Mouse (Mus musculus) left cerebral cortex, postnatal 4 days (tissue): ENCODE measurements at regions not wholly inside any gene's neighbourhood (a gene's known extent, or its start where the extent isn't known, plus 50 kb on each side); places are given as distances from the start of the nearest gene placed in this dataset.

Experiments
- DNase-seq: peaks from one replicate; pipeline ENCODE4 v3.0.0-alpha.2; 2022
- intact Hi-C: fragments of 180-260 bp; cut with DNase I; formaldehyde crosslinking; loops from one replicate; pipeline ENCODE4 v1.15.1; 2025

DNA sequence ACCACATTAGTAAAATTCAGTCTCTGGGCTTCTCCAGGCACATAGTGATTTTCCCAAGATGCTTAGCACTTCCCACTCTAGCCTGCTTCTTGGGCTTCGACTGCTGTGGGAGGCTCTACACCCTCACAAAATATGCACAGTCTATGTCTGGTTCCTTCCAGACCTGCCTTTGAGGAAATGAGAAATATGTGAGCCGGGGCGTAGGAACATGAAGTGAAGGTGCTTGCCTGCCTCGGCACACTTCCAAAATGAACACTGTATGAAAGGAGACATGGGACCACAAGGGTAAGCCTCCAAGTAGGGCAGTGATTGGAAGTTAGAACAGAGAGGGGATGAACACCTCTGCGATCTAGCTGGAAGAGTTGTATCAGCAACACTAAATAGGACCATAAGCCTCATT lies 54.5 kb downstream of the Gm10260 start:
- DNase-seq = no peak
- intact Hi-C loops = no loop called here

DNA sequence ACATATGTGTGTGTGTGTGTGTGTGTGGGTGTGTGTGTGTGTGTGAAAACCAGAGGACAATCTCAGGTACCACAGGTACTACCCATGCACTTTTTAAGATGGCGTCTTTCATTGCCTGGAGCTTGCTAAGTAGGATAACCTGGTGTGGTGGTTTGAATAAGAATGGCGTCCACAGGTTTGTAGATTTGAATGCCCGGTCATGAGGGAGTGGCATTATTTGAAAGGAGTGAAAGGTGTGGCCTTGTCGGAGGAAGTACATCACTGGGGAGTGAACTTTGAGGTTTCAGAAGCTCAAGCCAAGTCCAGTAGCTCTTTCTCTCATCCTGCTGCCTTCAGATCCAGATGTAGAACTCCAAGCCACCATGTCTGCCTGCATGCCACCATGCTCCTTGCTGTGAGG lies 55.9 kb downstream of the Gm10260 start:
- intact Hi-C loops = no loop called here
- DNase-seq = no peak

DNA sequence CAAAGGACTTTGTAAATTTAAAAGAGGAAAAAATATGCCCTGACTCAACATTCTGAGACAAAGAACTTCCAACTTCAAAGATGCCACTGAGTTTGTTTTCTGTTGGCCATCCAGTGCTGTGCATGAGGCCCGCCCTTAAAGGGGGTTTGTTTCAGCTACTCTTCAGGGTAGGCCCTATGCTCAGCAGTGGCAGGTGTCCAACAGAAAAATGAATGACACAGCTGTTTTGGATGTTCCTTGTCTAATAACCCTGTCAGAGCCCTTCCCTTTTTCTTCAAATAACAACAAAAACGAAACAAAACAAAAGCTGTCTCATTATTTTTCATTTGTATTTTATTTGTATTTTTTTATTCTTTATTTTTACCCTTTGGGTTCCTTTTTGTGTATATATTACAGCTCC lies 61.5 kb downstream of the Gm10260 start:
- intact Hi-C loops = no loop called here
- DNase-seq = no peak

DNA sequence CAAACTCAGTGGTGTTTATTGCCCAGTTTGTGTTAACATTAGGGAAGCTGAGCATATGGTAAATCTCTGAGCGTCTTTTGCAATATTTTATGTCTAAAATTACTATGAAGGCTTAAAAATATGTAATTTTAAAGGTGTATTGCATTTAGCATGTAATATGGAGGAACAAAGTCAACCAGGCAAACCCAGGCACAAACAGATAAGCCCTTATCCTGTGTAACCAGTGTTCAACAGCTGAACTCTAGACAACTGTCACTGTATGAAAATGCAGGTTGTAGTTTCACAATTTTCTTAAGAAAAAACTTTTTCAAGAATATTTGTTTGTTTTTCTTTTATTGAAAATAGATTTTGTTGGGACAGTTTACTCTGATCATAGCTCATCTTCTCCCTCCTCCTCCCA lies 62.1 kb downstream of the Gm10260 start:
- intact Hi-C loops = no loop called here
- no peak for DNase-seq

DNA sequence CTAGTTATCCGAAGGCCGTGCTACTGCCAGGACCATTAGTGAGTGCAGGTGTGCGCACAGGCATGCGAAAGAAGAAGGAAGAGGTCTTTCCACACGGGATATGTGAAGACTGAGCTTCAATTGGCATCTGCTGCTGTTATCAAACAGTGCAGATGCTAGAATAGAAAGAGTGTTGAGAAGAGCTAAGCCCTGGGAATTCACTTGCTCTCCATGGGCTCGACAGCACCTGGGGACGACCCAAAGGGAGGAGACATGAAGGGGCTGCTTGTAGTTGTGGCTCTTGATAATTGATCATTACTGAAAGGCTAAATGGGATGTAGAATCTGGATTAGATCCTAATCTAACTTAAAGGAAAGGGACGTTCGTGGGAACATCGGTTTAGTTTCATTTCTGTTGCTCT lies 63.2 kb downstream of the Gm10260 start:
- intact Hi-C loops = no loop called here
- DNase-seq = no peak

DNA sequence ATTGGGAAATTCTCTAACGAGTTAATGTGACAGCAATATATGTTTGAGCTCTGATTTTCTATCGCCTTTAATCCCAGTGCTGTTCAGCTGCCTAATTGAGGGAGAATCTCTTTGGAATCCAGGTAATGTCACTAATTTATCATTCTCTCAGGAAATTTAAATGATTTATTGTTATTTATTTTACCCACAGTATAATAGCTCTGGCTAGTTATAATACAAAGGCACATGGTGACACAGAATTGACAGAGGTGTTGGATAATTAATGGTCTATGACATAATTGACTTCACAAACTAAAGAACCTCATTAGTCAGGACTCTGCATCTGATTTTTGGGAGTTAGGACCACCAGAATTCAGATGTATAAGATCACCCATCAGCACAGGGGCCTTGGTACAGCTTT lies 65.4 kb downstream of the Gm10260 start:
- DNase-seq = no peak
- intact Hi-C loops = no loop called here

DNA sequence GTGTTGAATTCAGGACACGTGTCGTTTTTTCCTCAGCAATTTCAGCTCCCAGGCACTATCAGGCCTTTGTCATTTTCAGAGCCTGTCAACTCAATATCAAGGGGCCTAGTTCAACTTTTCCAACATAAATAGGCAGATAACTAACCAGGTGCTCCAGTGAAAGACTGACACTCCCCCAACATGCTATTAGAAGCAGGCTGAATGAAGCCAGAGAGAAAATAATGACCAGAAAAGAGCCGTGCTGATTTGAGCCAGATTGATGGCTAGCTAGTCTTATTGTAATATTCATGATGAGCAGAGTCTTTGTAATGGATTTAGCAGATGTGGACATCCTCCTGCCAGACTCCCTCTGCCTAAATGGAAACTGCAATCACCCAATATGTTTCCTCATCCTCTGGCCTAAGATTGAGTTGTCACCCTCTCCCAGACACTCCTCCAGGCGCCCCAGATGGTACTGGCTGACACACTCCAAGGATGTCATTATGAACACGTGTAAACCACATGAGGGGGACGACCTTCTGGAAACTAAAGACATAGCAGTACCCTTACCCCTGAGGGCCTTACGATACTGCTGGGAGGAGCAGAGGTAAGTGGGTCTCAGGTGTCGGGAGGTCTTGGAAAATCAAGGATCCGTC lies 66.0 kb downstream of the Gm10260 start:
- DNase-seq = peak; percentile 6
- intact Hi-C loops = no loop called here

DNA sequence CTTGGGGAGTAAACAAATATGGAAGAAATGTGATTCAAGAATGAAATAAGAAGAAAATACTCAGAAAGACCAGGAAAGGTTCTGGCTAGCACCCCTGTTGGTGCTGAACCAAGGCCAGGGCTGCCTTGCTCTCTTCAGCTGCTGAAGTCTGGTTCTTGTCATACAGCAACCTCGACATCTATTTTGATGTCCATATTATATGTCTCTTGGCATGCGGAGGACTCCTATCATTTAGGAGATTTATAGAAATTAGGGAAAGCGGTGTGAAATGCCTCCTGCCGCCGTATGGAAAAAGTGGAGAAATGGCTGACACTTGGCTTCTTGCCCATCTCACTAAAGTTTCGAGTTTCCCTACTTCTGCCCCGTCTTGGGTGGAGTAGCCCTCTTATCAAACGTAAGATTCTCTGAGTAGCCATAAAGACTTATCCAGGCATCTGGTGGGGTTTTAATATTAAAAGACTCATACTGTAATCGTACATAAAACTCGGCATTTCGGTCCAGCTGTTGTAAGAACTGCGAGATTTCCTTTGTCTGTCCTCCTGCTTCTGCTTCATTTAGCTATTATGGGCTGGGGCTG lies 72.0 kb downstream of the Gm10260 start:
- intact Hi-C loops = no loop called here

DNA sequence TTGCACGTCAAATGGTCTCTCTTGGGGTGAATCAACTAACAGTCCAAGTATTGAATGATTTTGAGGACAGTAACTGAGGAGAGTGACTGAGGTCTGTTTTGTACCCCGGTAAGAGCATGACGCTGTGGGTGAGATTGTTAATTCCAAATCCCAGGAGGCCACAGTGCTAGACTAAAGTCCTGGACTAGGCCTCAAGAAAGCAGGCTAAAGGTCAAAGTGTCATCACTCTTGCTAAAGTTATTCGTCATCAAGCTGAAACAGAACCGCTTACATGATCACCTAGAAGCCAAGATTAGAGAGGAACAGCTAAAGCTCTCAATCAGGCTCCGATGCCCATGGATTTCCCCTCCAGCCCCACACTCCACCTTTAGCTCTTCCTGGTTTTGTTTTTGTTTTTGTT lies 76.6 kb downstream of the Gm10260 start:
- DNase-seq = no peak
- intact Hi-C loops = no loop called here

More for the DNA sequence above, 72.0 kb downstream of the Gm10260 start:
- DNase-seq = no peak

DNA sequence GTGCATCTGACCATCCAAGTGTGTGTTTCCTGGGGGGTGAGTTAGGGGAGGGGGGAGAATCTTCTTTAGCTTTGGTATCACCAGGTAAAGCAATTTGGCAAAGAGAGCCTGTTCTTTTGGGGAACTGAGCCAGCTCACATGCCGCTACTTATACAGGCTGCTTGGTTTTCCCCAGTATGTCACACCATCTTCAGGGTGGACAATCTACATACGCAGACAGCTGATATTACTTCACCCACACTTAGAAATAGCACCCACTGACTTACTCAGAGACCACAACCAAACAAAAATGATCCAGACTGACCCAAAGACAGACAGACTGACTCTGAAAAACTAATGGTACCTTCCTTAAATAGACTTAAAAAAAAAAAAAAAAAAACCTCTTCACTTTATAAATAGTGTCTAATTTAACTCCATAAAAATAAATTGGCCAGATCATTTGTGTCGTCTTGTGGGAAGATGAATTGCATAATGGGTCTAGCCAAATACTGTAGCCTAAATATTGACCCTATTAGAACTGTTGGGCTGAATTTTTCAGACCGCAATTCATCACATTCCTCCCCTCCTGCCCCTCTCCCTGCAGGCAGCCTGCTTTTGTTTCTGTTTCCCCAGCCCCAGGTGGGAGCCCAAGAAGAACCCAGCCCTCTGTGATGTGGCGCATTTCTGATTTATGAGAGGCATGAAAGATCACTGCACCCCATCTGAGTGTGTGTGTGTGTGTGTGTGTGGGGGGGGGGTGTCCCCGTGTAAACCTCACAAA lies 79.0 kb downstream of the Gm10260 start:
- DNase-seq = no peak
- intact Hi-C loops = no loop called here

DNA sequence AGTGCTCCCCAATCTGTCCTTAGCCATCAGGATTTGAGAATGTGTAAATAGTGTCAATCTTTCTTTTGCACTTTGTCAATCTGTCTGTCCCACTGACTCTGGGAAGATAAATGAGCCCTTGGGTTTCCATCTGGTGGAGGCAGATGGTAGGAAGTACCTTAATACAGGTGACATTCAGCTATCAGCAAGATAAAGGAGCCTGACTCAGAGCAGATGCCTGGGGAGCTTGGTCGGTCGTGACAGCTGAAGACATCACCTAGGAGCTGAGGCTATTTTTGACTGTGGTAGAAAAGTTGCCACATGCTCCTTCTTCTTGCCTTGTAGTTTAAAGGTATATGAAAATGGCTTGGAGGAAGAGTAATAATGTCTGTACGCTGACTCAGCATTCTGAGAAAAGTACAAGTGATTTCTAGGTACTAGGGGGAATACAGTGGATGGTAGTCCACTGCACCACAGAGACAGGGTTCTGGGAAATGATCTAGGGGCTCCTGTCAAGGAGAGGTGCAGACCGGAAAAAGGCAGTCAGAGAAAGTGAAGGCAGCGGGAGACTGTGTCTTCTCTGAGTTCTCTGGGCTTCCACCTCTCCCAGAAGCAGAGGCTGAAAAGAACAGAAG lies 80.0 kb downstream of the Gm10260 start:
- DNase-seq = no peak
- intact Hi-C loops = no loop called here

DNA sequence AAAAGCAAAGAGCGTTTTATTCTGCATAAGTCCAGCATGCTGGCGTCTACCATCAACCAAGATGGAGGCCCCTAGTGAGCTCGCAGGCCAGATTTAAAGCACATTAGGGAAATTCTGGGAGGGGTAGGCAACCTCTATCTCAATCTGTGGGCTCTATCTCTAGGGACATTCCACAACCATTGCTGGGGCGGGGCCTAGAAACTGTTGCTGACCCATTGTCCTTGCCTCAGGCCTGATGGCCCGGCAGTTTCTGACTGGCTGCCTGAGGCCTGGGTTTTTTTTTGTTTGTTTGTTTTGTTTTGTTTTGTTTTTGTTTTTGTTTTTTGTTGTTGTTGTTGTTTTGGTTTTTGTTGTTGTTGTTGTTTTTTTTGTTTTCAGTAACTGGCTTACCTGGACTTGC lies 81.4 kb downstream of the Gm10260 start:
- no peak for DNase-seq
- intact Hi-C loops = no loop called here

DNA sequence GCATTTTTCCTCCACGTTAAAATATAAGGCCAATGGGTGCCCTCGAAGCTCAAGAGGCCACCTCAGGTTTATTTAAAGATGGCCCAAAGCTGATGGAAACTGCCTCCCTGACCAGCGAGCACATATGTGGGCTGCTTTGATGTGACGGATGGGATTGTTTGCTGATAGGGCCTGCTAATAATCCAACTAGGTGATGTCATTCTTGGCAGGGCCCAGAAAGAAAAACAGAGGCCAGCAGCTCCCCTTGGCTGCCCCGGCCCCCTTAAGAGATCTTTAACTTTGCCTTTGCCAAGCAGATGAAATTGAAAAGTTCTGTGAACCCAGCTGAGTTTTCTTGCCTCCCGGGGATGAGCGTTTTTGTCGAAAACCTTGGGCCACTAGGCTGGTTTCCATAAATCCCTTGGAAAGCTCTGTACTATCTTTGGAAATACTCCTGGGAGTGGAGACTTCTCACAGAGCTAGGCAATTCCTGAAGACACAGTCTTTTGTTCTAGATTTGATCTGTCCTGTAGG lies 83.8 kb downstream of the Gm10260 start:
- intact Hi-C loops = no loop called here
- no peak for DNase-seq

DNA sequence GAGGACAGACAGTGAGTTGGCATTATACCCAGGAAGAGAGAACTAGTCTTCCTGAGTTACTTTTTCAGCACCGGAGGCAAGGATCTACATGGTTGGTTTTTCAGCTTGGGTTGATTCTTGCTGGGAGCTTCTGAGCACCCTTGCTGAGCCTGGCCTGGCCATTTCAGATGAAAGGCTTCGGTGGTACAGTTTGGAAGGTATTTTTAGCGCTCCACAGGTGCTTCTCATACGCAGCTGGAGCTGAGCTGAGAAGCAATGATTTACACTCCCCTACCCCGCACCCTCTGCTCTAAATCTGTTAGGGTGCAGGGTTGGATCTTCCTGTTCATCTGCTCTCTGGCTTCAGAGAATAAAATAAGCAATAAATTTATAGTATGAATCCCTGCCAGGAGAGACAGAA lies 87.3 kb downstream of the Gm10260 start:
- intact Hi-C loops = no loop called here
- no peak for DNase-seq

DNA sequence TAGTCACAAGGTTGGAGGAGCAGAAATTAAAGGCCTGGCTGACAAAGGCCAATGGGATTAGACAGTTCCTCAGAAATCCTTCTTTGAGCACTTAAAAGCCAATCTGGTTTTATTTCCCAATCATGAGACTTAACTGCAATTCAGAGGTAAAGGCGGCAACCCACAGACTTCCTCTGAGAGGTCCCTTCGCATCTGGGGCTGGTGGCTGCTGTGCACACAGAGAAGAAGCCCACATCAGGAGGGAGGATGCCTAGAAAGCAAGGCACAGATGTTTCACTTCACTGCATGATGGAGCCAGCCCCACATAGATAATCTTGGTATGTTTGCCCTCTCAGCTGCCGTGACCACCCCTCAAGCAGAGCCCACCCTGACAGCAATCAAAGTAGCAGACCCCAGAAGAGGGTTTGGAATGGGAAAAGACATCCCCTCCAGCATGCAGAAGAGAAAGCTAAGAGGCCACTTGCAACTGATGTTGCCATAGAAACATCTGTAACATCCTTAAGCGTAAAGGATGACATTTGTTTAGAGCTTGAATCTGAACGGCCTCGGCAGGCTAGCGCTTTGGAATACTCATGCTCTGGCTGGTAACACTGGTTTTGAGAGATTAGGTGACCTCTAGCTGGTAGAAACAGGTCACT lies 88.3 kb downstream of the Gm10260 start:
- no peak for DNase-seq
- intact Hi-C loops = no loop called here

DNA sequence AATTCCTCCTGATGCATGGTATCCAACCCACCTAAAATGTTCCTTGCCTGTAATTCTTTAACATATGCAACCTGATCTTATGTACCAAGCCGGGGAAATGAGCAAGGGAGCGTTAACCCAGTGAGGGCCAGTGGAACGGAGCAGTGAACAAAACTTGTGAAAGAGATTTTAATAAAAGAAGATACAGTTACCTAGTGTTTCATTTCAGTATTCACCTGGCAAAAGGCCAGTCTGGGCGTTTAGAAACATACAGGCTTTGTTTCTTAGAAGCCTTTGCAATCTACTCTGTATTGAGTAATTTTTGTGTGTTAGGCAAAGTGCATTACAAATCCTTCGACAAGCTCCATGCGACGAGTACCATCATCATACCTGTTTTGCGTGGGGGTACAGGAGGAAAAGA lies 91.1 kb downstream of the Gm10260 start:
- DNase-seq = no peak
- intact Hi-C loops = no loop called here

DNA sequence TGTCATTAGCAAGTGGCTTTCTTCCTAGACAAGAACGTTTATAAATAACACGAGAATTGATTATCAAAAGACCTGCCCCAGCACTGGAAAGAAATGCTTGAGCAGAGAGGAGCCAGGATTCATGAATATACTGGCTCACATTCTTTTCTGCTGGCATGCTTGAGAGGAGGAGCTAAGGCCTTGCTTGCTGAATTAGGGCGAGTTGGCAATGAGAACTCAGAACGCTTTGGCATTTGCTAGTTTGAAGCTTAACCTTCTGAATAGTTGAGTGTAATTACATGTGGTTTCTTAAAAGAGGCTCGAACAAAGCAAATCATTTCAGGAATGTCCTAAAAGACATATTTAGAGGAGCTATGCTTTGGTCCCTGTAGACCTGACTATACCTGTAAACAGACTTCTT lies 91.5 kb downstream of the Gm10260 start:
- intact Hi-C loops = no loop called here
- DNase-seq = no peak

DNA sequence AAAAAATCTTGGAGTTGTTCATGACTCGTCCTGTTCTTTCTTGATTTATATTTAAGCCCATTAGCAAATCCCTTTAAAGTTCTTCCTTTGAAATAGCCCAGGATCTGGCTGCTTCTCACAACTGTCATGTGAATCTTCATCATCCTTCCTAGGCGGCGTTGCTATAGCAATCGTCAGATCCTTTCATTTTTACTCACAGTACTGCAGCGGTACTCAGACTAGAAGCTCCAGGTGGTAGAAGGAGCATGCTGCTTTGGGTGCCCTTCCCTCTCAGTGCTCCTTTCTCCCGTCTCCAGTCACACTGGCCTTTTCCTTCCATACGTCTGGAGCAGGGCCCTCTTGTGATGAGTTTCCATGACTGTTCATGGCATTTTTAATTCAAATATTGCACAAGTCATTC lies 93.1 kb downstream of the Gm10260 start:
- DNase-seq = no peak
- intact Hi-C loops = no loop called here

DNA sequence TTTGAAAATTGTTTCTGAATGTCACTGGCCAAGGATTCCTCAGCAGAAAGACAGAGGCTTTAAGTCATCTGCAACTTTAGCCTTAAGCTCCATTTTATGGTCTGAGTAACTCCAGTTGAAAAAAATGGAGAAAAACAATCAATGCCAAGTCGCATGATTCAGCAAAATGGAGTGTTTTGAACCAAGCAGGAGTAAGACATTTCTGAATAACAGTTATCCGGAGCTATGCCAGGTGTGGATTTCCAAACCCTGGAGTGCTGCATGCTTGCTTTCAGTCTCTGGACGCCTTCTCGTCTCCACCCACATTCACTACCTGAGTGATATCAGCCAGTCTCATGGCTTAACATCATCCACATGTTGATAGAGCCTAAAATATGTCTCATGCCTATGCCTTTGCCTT lies 93.7 kb downstream of the Gm10260 start:
- intact Hi-C loops = no loop called here
- DNase-seq = no peak

DNA sequence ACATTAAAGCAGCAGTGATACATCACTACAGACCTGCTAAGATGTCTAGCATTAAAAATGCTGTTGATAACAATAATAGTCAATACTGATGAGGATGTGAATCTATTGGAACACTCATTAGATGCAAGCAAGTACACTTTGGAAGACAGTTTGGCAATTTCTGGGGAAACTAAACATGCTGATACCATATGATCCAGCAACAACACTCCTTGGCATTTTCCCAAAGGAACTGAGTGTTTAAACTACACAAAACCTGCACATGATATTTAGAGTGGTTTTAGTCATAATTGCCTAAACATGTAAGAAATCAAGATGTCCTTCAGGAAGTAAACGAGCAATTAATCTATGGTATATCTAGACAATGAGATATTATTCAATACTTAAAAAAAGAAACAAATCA lies 95.2 kb downstream of the Gm10260 start:
- DNase-seq = no peak
- intact Hi-C loops = no loop called here

DNA sequence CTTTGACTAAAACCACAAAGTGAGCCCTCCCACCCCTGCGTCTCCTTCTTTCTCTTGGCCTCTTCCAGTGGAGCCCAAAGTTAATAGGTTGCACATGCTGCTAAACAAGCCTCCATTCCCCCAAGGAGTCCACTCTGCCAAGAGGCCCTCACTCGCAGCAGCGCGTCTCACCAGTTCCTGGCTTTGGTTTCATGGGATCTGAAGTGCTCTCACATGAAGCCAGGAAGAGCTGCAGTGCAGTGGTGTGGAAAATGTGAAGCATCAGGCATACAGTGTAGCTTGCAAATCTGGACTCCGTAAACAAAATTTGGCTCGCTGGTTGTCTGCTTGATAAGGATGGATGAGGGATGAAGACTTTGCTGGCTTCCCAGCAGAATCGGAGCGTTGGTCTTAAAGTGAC lies 97.7 kb downstream of the Gm10260 start:
- DNase-seq = peak; percentile 84
- intact Hi-C loops = no loop called here
